Mouse (Mus musculus) spleen, adult 2 months (tissue): Measurements from ENCODE around the gene Itgb8.

Experiments used
- CTCF ChIP-seq: fragments of 200-500 bp; IDR thresholded peaks from 2 replicates; pipeline ENCODE4 v1.5.1; 2011; ENCODE audit warnings: mild to moderate bottlenecking, inconsistent platforms; ENCODE audit not compliant: insufficient read depth, insufficient read length, insufficient replicate concordance; ENCODE audit errors: extremely low read depth
- POLR2A ChIP-seq: fragments of 200-500 bp; IDR thresholded peaks from 2 replicates; pipeline ENCODE4 v1.6.1; 2011; ENCODE audit warnings: low read depth, low read length, inconsistent platforms

DNA sequence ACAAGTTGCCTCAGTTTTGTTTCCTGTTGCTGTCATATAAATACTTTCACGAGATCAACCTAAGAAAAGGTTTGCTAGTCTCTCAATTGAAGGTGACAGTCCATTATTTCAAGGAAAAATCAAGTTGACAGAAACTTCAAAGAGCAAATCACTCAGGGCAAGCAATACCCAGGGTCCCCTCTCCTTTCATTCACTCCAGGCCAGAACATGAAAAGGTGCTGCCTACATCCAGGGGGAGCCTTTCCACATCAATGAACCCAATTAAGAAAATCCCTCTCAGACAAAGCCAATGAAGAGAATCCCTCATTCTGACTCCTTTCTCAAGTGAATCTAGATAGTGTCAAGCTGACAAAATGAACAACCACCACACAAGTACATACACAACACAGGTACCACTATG, 2.5 kb upstream of the Itgb8 start:
- TF ChIP-seq POLR2A (no peak), CTCF (no peak)
